Mouse (Mus musculus) cortical plate, adult 2 months (tissue): ENCODE measurements around the gene Rhoa.

Experiments
- CTCF ChIP-seq: fragments of 200-500 bp; IDR thresholded peaks from 2 replicates; pipeline ENCODE4 v1.5.1; 2011; ENCODE audit warnings: mild to moderate bottlenecking, control low read depth, low read length; ENCODE audit not compliant: insufficient read depth; ENCODE audit errors: extremely low read depth
- POLR2A ChIP-seq: fragments of 200-500 bp; IDR thresholded peaks from 2 replicates; pipeline ENCODE4 v1.6.1; 2011; ENCODE audit warnings: mild to moderate bottlenecking, low read length, control low read depth; ENCODE audit not compliant: insufficient read depth; ENCODE audit errors: extremely low read depth

DNA sequence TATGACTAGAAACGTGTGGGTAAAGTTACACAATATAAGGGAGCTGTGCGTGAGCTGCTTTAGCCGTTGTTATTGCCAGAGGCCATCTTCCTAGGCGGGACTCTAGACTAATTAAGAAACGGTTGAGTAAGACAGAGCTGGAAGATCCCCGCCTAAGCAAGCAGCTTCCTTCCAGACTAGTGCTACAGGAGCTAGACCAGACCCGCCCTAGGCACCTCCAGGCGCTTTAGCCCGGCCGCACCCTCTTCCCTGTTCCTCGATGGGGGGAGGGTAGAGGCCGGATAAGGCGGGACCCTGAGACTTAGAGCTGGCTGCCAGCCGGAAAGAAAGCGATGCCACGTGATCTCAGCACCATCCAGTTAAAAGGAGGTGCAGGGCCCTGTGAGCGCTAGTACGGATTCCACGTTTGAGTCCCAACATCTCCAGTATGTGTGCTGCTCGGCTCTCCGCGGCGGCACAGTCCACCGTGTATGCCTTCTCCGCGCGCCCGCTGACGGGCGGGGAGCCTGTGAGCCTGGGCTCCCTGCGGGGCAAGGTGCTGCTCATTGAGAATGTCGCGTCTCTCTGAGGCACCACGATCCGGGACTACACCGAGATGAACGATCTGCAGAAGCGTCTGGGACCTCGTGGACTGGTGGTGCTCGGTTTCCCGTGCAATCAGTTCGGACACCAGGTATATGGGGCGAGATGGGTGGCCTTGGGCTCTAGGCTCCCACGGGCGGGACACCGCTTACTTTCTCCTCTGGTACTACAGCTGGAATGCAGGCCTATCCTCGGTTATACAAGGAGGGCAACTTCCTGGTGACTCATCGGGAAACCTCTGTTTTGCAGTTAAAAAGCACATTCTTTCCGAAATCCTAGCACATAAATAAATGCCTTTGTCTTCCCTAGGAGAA, 33.2 kb downstream of the Rhoa start, which contains the start of gene Gpx1:
- TF ChIP-seq CTCF (no peak), POLR2A (peak; percentile 99)
